Mouse (Mus musculus) lung, adult 2 months (tissue): ENCODE results near the gene Spaca4. TPM values are rescaled to one million over a fixed set of nuclear protein-coding genes. Genes with fewer than 3 reads are reported as not detected.

ENCODE experiments used
- DNase-seq: peaks from one replicate; pipeline ENCODE4 v3.0.0; 2022
- H3K4me1 ChIP-seq: fragments of 200-500 bp; 2 replicates; pipeline ENCODE4 v1.6.1; 2011; ENCODE audit warnings: low read length; ENCODE audit not compliant: control insufficient read depth, insufficient read depth
- H3K4me3 ChIP-seq: fragments of 200-500 bp; replicated peaks from 2 replicates; pipeline ENCODE3; 2011; ENCODE audit warnings: low read depth, mild to moderate bottlenecking, control low read depth, low read length; ENCODE audit errors: extremely low read depth
- CTCF ChIP-seq: fragments of 200-500 bp; IDR thresholded peaks from 2 replicates; pipeline ENCODE4 v1.5.1; 2011; ENCODE audit warnings: mild to moderate bottlenecking, low read length, control low read depth; ENCODE audit not compliant: insufficient read depth
- POLR2A ChIP-seq: fragments of 200-500 bp; IDR thresholded peaks from 2 replicates; pipeline ENCODE4 v1.6.1; 2011; ENCODE audit warnings: low read depth, mild to moderate bottlenecking, control low read depth, low read length, borderline replicate concordance; ENCODE audit errors: extremely low read depth
- WGBS: fragments of 180-500 bp; shearing (Covaris S2); methylation state at CpG from one replicate; pipeline ENCODE4 v1.1.7; 2018; 5-methylcytosine and 5-hydroxymethylcytosine counted together
- polyA plus RNA-seq: library from polyadenylated mRNA; depleted of rRNA; stranded (reverse); fragments of >200 nt; gene quantifications from 2 replicates; pipeline ENCODE4 v1.2.3, GENCODE M21; 2012

Gene Spaca4
- polyA plus RNA-seq, 1 experiment, result not detected

DNA sequence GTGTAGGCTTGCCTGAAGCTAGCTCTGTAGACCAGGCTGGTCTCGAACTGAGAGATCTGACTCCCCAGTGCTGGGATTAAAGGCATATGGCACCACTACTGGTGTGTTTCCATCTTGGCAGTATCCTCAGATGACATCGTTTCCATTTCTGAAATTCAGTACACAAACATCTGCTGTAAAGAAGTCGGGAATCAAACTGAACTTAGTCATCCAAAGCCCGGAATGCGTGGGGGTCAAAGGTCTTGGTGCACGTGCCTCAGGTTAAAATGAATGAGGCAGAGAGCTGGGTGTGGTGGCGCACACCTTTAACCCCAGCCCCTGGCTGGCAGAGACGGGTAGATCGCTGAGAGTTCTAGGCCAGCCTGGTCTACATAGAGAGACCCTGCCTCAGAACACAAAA lies 24.5 kb upstream of the Spaca4 start:
- Histone ChIP-seq H3K4me1 (no peaks in the 10 kb centered on the region), H3K4me3 (no peak overlapping the region)
- TF ChIP-seq CTCF (no peak), POLR2A (no peak)
- DNase-seq, result no peak
- 64% methylated on average over 9 of the region's 9 CpGs for WGBS

DNA sequence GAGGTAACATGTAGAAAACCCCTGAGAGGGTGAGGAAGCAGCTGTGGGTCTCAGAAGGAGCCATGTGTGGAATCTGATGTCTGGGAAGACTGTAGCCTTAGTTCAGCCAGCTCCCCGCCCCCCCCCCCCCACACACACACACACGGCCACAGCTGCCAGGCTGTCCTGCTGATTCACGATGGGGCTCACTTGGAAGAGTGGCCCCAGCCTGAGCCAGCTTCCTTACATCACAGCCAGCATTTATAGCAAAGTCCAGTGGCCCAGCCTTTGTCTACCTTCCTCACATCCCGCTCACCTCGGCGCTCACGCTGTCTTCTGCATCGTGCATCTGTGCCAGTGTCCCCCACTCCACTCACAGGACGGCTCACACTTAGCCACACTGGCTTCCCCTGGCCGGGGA lies 23.8 kb upstream of the Spaca4 start:
- TF ChIP-seq CTCF, result no peak
- no peak overlapping the region for H3K4me3 ChIP-seq
- no peak for DNase-seq
- H3K4me1 ChIP-seq, result no peaks in the 10 kb centered on the region
- WGBS, result 32% methylated on average over 9 of the region's 10 CpGs

DNA sequence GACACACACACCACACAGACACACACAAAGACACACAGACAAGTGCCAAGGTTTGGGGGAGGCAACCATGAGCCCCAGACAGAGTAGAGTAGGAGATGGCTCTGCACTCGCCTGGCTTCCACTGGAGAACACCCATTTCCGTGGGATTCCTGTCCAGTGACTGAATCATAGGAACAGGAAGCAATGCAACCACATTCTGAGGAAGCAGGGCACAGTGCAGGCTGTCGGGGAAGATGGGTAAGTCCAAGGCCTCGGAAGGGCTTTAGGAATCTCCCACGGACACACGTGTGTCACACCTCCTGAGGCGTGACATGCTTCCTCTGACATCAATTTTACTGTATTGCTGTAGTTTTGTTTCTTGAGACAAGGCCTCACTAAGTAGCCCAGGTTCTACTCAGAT lies 22.5 kb upstream of the Spaca4 start:
- WGBS, result 41% methylated on average over 7 of the region's 7 CpGs
- no peaks in the 10 kb centered on the region for H3K4me1 ChIP-seq
- DNase-seq, result no peak
- H3K4me3 ChIP-seq, result no peak overlapping the region
- no peak for TF ChIP-seq POLR2A
- no peak for TF ChIP-seq CTCF

DNA sequence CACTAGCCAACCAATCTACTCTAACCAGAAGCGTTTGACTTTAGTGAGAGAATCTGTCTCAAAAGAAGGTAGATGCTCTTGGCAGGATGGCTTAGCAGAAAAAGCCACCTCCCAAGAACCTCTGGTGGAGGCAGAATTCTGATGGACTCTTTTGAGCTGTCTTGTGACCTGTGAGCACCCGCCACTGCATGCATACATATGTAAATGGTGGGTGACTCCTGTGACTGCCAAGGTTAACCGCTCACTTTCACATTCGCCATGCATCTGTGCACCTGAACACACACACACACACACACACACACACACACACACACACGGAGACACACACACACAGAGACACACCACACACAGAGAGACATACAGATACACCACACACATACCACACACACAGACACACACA lies 21.8 kb upstream of the Spaca4 start:
- no peak overlapping the region for H3K4me3 ChIP-seq
- WGBS, result 92% methylated on average over 5 of the region's 5 CpGs
- no peak for DNase-seq

DNA sequence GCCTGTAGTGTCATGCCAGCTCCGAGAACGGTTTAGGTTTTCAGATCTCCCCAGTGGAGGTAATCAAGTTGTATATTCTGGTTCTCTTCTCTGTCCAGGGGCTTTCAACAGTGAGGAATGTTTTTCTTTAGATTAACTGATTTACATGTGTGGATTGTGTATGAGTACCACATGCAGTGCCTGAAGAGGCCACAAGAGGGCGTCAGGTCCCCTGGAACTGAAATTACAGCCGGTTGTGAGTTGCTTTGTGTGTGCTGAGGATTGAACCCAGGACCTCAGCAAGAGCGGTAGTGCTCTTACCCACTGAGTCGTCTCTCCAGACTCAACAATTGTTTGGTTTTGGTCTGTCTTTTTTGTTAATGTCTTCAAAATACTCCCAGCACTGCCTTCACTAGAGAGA lies 20.9 kb upstream of the Spaca4 start:
- TF ChIP-seq CTCF (peak; percentile 22; the same call in 1 of the 2 replicates), POLR2A (no peak)
- WGBS, result 60% methylated on average over 6 of the region's 6 CpGs
- H3K4me1 ChIP-seq, result no peaks in the 10 kb centered on the region

More for the DNA sequence above, 21.8 kb upstream of the Spaca4 start:
- TF ChIP-seq CTCF (no peak), POLR2A (no peak)
- no peaks in the 10 kb centered on the region for H3K4me1 ChIP-seq

DNA sequence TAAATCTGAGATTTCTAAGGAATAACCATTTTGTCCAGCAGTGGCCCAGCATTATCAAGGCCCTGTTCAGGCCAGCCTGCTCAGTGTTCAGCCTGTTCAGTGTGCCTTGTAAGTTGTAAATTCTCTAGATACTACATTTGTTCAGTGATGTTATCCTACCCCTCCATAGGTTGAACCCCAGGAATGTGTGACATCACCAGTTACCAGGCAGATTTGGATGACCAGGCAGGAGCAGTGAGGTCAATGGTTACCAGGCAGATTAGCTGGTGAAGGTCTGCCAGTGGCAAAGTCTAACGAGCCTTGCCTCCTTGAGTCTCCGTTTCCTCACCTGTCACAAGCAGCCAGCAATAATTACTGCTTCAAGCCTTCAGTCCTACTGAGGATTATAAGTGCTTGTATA lies 18.8 kb upstream of the Spaca4 start:
- peak; percentile 61 for DNase-seq
- H3K4me1 ChIP-seq, result no peaks in the 10 kb centered on the region
- 36% methylated on average over 2 of the region's 2 CpGs for WGBS
- no peak for TF ChIP-seq POLR2A
- TF ChIP-seq CTCF, result no peak
- H3K4me3 ChIP-seq, result no peak overlapping the region

More for the DNA sequence above, 20.9 kb upstream of the Spaca4 start:
- DNase-seq, result no peak
- H3K4me3 ChIP-seq, result no peak overlapping the region

DNA sequence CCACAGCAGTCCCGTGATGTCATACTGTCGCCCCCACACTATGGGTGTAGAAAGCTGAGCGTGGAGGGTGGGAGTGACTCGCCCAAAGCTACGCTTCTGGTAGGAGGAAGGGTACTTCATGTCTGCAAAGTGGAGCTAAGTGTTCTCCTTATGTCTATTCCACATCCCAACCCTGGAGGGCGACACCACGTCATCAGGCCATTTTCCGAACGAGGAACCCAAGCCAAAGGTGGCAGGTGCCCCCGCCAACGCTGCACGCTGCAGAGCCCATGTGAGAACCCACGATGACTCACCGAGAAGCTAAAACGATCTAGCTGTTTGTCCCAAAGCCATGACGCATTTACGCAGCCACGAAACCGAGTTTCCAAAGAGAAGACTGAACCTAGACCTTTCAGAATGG lies 16.7 kb upstream of the Spaca4 start:
- H3K4me3 ChIP-seq, result peak overlapping the region; percentile 42
- TF ChIP-seq CTCF (0 out of 2 replicates have a peak, but pooled peaks have one; percentile 15), POLR2A (no peak)
- no peak for DNase-seq
- no peaks in the 10 kb centered on the region for H3K4me1 ChIP-seq
- 21% methylated on average over 19 of the region's 19 CpGs for WGBS

DNA sequence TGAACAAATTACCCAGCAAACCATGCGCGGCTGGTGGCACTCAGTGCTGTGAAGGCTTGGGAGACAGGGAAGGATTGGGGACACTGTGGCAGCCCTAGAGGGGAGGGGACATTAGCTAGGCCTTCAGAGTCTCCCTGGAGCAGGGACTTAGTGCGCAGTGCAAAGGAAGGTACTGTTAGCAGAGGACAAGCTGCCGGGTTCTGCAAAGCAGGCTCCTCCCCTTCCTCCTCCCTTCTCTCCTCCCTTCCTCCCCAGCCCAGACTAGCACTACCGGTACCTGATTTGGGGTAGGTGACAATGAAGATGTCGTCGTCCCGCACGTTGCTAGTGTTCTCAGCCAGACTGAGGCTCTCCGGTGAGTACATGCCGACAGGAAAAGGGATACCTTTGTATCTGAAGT lies 16.2 kb upstream of the Spaca4 start:
- WGBS, result 32% methylated on average over 11 of the region's 11 CpGs
- peak overlapping the region; percentile 42 for H3K4me3 ChIP-seq
- no peak for TF ChIP-seq CTCF
- peak; percentile 63; the same call in 1 of the 2 replicates for TF ChIP-seq POLR2A
- H3K4me1 ChIP-seq, result no peaks in the 10 kb centered on the region
- no peak for DNase-seq

DNA sequence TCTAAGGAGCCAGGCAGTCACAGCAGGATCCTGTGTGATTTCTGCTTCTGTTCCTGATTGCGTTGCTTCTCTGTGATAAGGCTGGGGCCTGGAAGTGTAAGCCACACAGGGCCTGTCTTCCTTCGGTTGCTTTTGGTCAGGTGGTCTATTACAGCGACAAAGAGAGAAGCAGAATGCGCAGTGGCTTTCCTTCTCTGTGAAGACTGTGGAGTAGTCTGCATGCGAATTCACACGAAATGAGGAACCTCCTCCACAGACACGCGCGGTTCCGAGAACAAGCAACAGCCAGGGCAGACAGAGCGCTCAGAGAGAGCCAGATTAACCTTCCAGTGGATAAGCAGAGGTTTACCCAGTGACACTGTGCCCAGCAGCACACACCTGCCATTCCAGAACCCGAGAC lies 15.7 kb upstream of the Spaca4 start:
- Histone ChIP-seq H3K4me3 (no peak overlapping the region), H3K4me1 (no peaks in the 10 kb centered on the region)
- WGBS, result 74% methylated on average over 12 of the region's 12 CpGs
- no peak for TF ChIP-seq CTCF
- TF ChIP-seq POLR2A, result no peak
- DNase-seq, result no peak

DNA sequence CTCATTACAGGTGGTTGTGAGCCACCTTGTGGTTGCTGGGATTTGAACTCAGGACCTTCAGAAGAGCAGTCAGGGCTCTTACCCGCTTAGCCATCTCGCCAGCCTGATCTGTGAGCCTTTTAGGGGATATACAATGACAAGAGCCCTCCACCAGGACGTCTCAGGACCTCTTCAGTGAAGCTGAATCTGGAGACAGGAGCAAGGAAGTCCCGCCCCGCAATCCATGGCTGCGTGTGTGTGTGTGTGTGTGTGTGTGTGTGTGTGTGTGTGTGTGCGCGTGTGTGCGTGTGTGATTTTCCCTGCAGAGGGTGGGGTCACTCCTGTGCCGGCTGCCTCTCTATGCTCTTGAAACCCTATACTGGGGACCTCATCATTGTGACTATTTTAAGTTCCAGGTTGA lies 14.2 kb upstream of the Spaca4 start:
- no peak for DNase-seq
- WGBS, result 55% methylated on average over 10 of the region's 10 CpGs

More for the DNA sequence above, 14.2 kb upstream of the Spaca4 start:
- Histone ChIP-seq H3K4me3 (no peak overlapping the region), H3K4me1 (no peaks in the 10 kb centered on the region)
- TF ChIP-seq POLR2A, result no peak
- no peak for TF ChIP-seq CTCF
